8 mouse cellular contexts compared by ENCODE assay signal in genomic region chr11:73018471-73019146, GRCm38 (mm10). TPM values are rescaled to one million over a fixed set of nuclear protein-coding genes. Genes with fewer than 3 reads are reported as not detected.
DNase-seq lines count a peak whose midpoint lies in the region; ATAC-seq and TF ChIP-seq lines count a peak whose summit lies in the region.

Gene Camkk1, plus strand, starts transcription at chr11:73019008.

- 0 out of 2 replicates have a peak, but pooled peaks cover 2% of the 10 kb centered on the region for H3K4me1 ChIP-seq in lung, embryonic 14.5 days (ENCODE audit: insufficient read depth)
- H3K4me1 ChIP-seq in olfactory bulb, adult 2 months (ENCODE audit: control insufficient read depth, insufficient read depth, low read length) = peaks cover 62% of the 10 kb centered on the region

- peak within 1 kb of the TSS; percentile 99 for H3K4me2 ChIP-seq in lung, embryonic 14.5 days

- H3K36me3 ChIP-seq in lung, embryonic 14.5 days (ENCODE audit: insufficient read depth) = no peaks in the 10 kb centered on the region

- under 1% methylated on average over 57 of the region's 57 CpGs for WGBS in lung, embryonic 14.5 days
- under 1% methylated on average over 54 of the region's 57 CpGs for WGBS in olfactory bulb, adult 2 months

- peak; percentile 67 for DNase-seq in MEL-GATA-1-ER (ENCODE audit: extremely low read depth, low read depth)
- peak; percentile 98 for DNase-seq in cerebellum, adult 18-20 months
- DNase-seq in forelimb bud, embryonic 11.5 days (ENCODE audit: low read depth, low spot score) = peak; percentile 89
- peak; percentile 90 to 91 for DNase-seq in layer of hippocampus, adult 8-10 months (ENCODE audit: low spot score in 2 of 2)
- peak; percentile 95 for DNase-seq in lung, embryonic 14.5 days
- peak; percentile 93 for DNase-seq in thymus, adult 18-20 months

- H3K27me3 ChIP-seq in lung, embryonic 14.5 days (ENCODE audit: insufficient read depth, low read length) = peaks cover 24% of the 10 kb centered on the region

- no peaks in the 10 kb centered on the region for H3K9me3 ChIP-seq in lung, embryonic 14.5 days (ENCODE audit: low read depth, low read length)

- TF ChIP-seq CTCF in lung, embryonic 14.5 days (IDR thresholded peaks at IDR 0.05; ENCODE audit: low read depth) = no peak
- TF ChIP-seq CTCF in olfactory bulb, adult 2 months (IDR thresholded peaks at IDR 0.05; ENCODE audit: insufficient read depth, low read depth, low read length) = no peak; the same call in 1 of the 2 replicates

- peak; percentile 90 for TF ChIP-seq POLR2A in olfactory bulb, adult 2 months (IDR thresholded peaks at IDR 0.05; ENCODE audit: insufficient read depth, low read depth, low read length)

- ATAC-seq in hematopoietic stem cell, adult 5-6 weeks (replicated peaks in 1 of 2; ENCODE audit: insufficient read depth in 1 of 2, low FRiP score in 2 of 2, low TSS enrichment in 1 of 2, low read depth in 1 of 2, poor library complexity in 2 of 2, severe bottlenecking in 2 of 2) = peak; percentile 83 to 93
- ATAC-seq in lung, embryonic 14.5 days (ENCODE audit: insufficient read depth) = peak; percentile 97

- peak within 1 kb of the TSS; percentile 57 for H3K9ac ChIP-seq in lung, embryonic 14.5 days

- H3K4me3 ChIP-seq in lung, embryonic 14.5 days (ENCODE audit: low read depth, low read length) = peak within 1 kb of the TSS; percentile 70
- peak within 1 kb of the TSS; percentile 88 for H3K4me3 ChIP-seq in olfactory bulb, adult 2 months (ENCODE audit: insufficient read depth, low read depth, low read length)

- no peak within 1 kb of the TSS for H3K27ac ChIP-seq in lung, embryonic 14.5 days (ENCODE audit: low read depth)
- peak within 1 kb of the TSS; percentile 78 for H3K27ac ChIP-seq in olfactory bulb, adult 2 months (ENCODE audit: insufficient read depth, low read depth, low read length)

RNA-seq across cellular contexts. Expression of gene Camkk1, which starts in this region (rescaled TPM):
- 5.1 and 8.4 TPM in 2 replicates for total RNA-seq in hematopoietic stem cell, adult 5-6 weeks (2017)
- total RNA-seq in layer of hippocampus, adult 8-10 months (2022) = 100 to 1,000 TPM; 123 to 167 (median 149) TPM
- 3.2 and 3.5 TPM in 2 replicates for polyA plus RNA-seq in lung, embryonic 14.5 days (2014; fragmentation: Nextera tagmentation; extraction: Ambion mirVana)
- polyA plus RNA-seq in olfactory bulb, adult 2 months (2012; ENCODE audit: insufficient read depth, insufficient read length, low replicate concordance, missing spikeins) = not detected in 2 replicates

Comparison
In these comparisons a context has a peak if more than half of its experiments do, and no peak if none do; other contexts are left out.
1. RNA of gene Camkk1 (total RNA-seq): 123 to 167 TPM in layer of hippocampus, adult 8-10 months; 5.1 to 8.4 TPM in hematopoietic stem cell, adult 5-6 weeks; every median in the first group is over 10 times any median in the second.
2. Peak in every context shown above with its lines, with median percentiles within 50 percentile points of each other: DNase-seq.